Mouse (Mus musculus) hindbrain, embryonic 11.5 days (tissue): ENCODE measurements at regions not wholly inside any gene's neighbourhood (a gene's known extent, or its start where the extent isn't known, plus 50 kb on each side); places are given as distances from the start of the nearest gene placed in this dataset.

Experiments used
- ATAC-seq: fragments of 200-750 bp; cut with Nextera tagmentation; 2 replicates; pipeline ENCODE4 v1.8.0; 2017; ENCODE audit warnings: mild to moderate bottlenecking, moderate TSS enrichment, moderate library complexity; ENCODE audit not compliant: low FRiP score
- DNase-seq: peaks from one replicate; pipeline ENCODE4 v3.0.0-alpha.2; 2015; ENCODE audit warnings: low spot score
- H3K27ac ChIP-seq: fragments of 300-500 bp; sonication (generic); 2 replicates; pipeline ENCODE4 v1.5.1; 2014; ENCODE audit warnings: mild to moderate bottlenecking, low read depth, low read length
- H3K27me3 ChIP-seq: fragments of 300-500 bp; sonication (generic); 2 replicates; pipeline ENCODE4 v1.6.1; 2014; ENCODE audit warnings: mild to moderate bottlenecking, low read length, moderate library complexity, mixed read lengths; ENCODE audit not compliant: control insufficient read depth, insufficient read depth
- H3K36me3 ChIP-seq: fragments of 300-500 bp; sonication (generic); 2 replicates; pipeline ENCODE4 v1.6.1; 2014; ENCODE audit warnings: mild to moderate bottlenecking, low read length, moderate library complexity, mixed read lengths; ENCODE audit not compliant: control insufficient read depth, insufficient read depth
- H3K4me1 ChIP-seq: fragments of 300-500 bp; sonication (generic); replicated peaks from 2 replicates; pipeline ENCODE4 v1.6.1; 2014; ENCODE audit warnings: low read length, mixed read lengths; ENCODE audit not compliant: control insufficient read depth, insufficient read depth
- H3K4me2 ChIP-seq: fragments of 300-500 bp; sonication (generic); replicated peaks from 2 replicates; pipeline ENCODE4 v1.6.1; 2014; ENCODE audit warnings: mild to moderate bottlenecking, low read depth, low read length
- H3K4me3 ChIP-seq: fragments of 300-500 bp; sonication (generic); 2 replicates; pipeline ENCODE4 v1.5.1; 2014; ENCODE audit warnings: low read depth, low read length
- H3K9ac ChIP-seq: fragments of 300-500 bp; sonication (generic); 2 replicates; pipeline ENCODE4 v1.6.1; 2014; ENCODE audit warnings: low read depth, low read length
- H3K9me3 ChIP-seq: fragments of 300-500 bp; sonication (generic); 2 replicates; pipeline ENCODE4 v1.6.1; 2016; ENCODE audit warnings: low read length; ENCODE audit not compliant: control insufficient read depth
- WGBS: fragments of 180-500 bp; shearing (Covaris S2); extraction: QIAGEN DNeasy Blood & Tissue Kit; methylation state at CpG from one replicate; pipeline ENCODE4 v1.1.7; 2014; 5-methylcytosine and 5-hydroxymethylcytosine counted together

DNA sequence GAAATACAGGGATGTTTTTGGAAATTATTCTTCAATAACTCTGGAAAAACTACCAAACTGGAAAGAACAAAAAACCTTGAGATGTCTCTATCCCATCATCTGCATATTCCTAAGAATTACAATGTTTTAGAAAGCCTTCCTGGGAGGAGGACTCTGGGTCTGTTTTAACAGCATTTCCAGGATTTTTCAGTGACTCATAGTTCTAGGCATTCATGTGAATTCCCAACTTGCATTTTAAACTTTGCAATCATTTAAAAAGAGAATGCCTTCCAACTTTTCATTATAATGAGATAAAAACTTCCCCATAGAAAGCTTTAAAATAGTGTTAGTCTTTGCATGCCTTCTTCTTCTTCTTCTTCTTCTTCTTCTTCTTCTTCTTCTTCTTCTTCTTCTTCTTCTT is 315.4 kb upstream of the Fign start:
- no peak overlapping the region for H3K4me2 ChIP-seq
- ATAC-seq (no peak), DNase-seq (no peak)
- H3K4me3 ChIP-seq = no peak overlapping the region
- H3K9ac ChIP-seq = no peak overlapping the region
- no peak overlapping the region for H3K27ac ChIP-seq
- H3K9me3 ChIP-seq = no peaks in the 10 kb centered on the region
- H3K36me3 ChIP-seq = no peaks in the 10 kb centered on the region
- H3K4me1 ChIP-seq = no peaks in the 10 kb centered on the region
- no peaks in the 10 kb centered on the region for H3K27me3 ChIP-seq

DNA sequence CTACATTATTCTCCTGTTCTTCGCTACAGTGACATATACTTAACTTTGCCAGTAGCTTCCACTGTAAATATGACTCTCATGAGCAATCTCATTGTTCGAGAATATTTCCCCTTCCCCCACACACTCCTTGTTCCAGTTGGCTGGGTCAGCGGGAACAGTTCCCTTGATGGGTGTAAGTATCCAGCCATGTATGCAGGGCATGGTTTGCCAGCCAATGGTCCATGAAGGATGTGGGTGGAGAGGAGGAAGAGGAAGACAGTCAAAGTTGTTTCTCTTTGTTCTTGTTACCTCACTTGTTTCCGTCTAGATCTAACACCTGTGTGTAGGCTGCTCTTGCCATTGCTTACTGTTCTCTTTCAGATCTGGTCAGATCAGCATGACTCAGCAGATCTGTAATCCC is 298.1 kb upstream of the Fign start:
- Histone ChIP-seq H3K9ac (no peak overlapping the region), H3K9me3 (no peaks in the 10 kb centered on the region), H3K4me2 (no peak overlapping the region), H3K4me1 (no peaks in the 10 kb centered on the region), H3K27me3 (no peaks in the 10 kb centered on the region), H3K4me3 (no peak overlapping the region), H3K36me3 (no peaks in the 10 kb centered on the region), H3K27ac (0 out of 2 replicates have a peak overlapping the region, but pooled peaks have one; percentile 42)
- 70% methylated on average over 4 of the region's 4 CpGs for WGBS
- ATAC-seq (no peak), DNase-seq (peak; percentile 17)

DNA sequence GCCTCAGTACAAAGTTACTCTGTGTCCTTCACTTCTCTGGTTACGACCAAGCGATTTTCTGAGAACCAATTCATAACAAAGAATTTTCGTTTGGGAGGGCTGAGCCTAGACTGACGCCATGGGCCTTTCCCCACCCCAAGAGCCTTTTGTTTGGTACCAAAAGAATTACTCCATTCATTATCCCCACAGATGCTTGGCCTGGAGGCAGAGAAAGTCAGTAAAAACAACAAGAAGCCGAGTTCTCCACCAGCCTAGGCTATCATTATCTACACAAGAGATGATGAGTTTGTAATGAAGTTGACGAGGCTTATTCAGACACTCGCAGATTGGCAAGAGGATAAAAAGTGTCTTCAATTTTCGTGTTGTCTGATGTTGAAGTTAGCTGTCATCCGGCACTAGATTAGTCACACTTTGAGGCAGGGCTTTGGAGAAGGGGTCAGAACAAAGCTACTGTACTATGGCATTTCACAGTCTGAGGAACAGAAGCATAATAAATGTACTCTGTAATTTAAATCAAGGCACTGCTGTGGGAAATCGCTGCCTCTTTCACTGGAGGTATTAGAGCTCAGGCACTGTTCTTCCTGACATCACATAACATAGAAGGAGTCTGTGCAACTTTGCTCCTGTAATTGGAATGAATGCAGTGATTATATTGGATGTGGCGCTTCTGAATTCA is 296.9 kb upstream of the Fign start:
- Histone ChIP-seq H3K4me1 (no peaks in the 10 kb centered on the region), H3K9ac (no peak overlapping the region; the same call in 1 of the 2 replicates), H3K4me3 (no peak overlapping the region), H3K9me3 (no peaks in the 10 kb centered on the region), H3K36me3 (no peaks in the 10 kb centered on the region), H3K27me3 (no peaks in the 10 kb centered on the region), H3K4me2 (no peak overlapping the region), H3K27ac (peak overlapping the region; percentile 78)
- 22% methylated on average over 11 of the region's 11 CpGs for WGBS
- ATAC-seq (peak; percentile 88), DNase-seq (peak; percentile 57)

DNA sequence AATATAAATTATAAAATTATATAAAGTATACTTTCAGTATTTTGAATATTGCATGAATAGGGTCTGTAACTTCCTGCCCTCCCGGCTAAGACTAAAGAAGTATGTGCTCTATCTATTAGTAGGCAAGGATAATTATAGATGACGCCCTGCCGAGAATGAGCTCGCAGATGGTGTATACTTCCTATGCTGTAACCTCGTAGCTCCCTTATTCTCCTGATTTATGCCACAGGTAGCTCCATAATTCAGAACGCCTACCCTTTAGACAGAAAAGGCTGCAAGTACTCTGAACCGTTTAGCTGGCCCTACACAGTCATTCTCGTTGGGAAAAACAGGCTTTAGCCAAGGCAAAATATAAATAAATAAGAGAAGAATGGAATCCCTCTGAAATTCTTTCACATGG is 296.4 kb upstream of the Fign start:
- peak; percentile 20 for DNase-seq
- peak; percentile 36 for ATAC-seq
- H3K27ac ChIP-seq = peak overlapping the region; percentile 78
- no peak overlapping the region for H3K4me2 ChIP-seq
- no peaks in the 10 kb centered on the region for H3K4me1 ChIP-seq
- no peaks in the 10 kb centered on the region for H3K27me3 ChIP-seq
- no peaks in the 10 kb centered on the region for H3K9me3 ChIP-seq
- WGBS = 43% methylated on average over 8 of the region's 8 CpGs
- H3K4me3 ChIP-seq = no peak overlapping the region
- H3K9ac ChIP-seq = no peak overlapping the region
- H3K36me3 ChIP-seq = no peaks in the 10 kb centered on the region

DNA sequence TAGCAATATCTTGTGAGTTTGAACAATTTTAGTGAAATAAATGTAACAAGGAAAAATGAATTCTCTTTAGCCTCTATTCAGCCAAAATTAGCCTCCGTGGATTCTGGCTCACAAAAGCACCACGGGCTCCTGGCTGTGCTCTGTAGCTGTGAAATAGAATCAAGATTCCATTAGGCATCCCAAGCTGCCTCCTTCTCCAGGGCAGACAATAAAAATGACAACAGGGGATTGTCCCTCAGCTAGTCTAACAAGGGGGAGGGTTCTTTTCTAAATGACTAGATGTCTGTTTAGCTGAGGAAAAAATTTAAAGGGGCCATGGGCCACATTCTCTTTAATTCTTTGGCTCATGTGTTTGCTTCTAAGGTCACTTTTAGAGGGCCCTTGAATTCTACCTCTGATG is 272.0 kb upstream of the Fign start:
- Histone ChIP-seq H3K27ac (peak overlapping the region; percentile 51; the same call in 1 of the 2 replicates), H3K9ac (no peak overlapping the region), H3K4me1 (no peaks in the 10 kb centered on the region), H3K4me3 (no peak overlapping the region), H3K36me3 (no peaks in the 10 kb centered on the region), H3K9me3 (no peaks in the 10 kb centered on the region), H3K27me3 (no peaks in the 10 kb centered on the region), H3K4me2 (no peak overlapping the region)
- WGBS = 14% methylated on average over 2 of the region's 2 CpGs
- ATAC-seq (peak; percentile 78), DNase-seq (peak; percentile 40)

DNA sequence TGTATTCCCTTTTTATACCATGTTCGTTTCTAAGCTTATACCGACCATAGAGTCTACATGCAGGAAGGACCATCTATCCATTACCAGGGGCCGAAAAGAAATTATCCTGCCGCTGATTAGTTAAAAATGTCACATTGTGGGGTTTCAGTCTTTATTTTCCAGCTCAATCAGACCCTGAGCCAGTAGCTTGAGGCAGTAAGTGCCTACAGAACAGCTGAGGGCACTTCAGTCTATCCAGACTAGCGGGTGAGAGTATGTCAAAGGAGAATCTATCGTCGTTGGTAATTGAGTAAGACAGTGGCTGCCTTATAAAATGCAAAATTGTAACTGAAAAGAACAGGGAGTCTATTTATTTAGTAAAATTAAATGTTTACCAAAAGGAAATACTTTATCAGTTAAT is 269.4 kb upstream of the Fign start:
- H3K4me1 ChIP-seq = no peaks in the 10 kb centered on the region
- 85% methylated on average over 7 of the region's 7 CpGs for WGBS
- H3K9ac ChIP-seq = no peak overlapping the region
- no peak for DNase-seq
- no peak overlapping the region for H3K27ac ChIP-seq
- H3K36me3 ChIP-seq = no peaks in the 10 kb centered on the region
- no peaks in the 10 kb centered on the region for H3K9me3 ChIP-seq
- no peak overlapping the region for H3K4me2 ChIP-seq
- H3K4me3 ChIP-seq = no peak overlapping the region
- H3K27me3 ChIP-seq = no peaks in the 10 kb centered on the region
- no peak for ATAC-seq

DNA sequence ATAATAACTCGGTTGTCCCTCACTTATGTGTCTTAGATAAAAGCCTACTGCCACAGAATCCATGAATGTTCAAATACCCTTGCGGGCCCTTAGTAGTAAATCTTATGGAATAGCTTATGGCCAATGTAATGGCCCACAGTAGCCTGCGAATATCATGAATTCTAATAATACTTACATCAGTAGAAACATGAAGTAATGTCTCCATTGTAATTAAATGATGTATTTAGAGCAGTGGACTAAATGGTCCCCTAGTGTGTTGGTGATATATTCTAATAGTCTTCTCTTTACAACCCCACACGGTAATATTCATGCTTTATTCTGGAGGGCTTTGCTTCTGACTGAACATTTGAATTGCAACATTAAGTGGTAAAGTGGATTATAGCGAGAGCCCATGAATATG is 268.7 kb upstream of the Fign start:
- Histone ChIP-seq H3K27ac (no peak overlapping the region), H3K4me3 (no peak overlapping the region), H3K9ac (no peak overlapping the region), H3K9me3 (no peaks in the 10 kb centered on the region), H3K4me2 (no peak overlapping the region), H3K36me3 (no peaks in the 10 kb centered on the region), H3K27me3 (no peaks in the 10 kb centered on the region), H3K4me1 (no peaks in the 10 kb centered on the region)
- WGBS = 79% methylated on average over 5 of the region's 5 CpGs
- DNase-seq (no peak), ATAC-seq (no peak)

DNA sequence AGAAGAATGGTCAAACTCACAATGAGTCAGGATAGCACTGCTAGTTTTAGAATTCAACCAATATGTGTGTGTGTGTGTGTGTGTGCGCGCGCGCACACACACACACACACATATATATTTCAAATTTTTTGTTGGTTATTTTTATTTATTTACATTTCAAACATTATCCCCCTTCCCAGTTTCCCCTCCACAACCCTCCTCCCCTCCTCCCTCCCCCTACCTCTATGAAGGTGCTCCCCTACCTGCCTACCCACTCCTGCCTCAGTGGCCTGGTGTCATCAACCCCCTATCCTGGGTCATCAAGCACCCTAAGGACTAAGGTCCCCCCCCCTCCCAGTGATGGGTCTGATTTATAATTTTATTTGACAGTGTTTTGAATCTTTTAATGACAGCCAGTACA is 258.4 kb upstream of the Fign start:
- H3K4me2 ChIP-seq = no peak overlapping the region
- H3K4me3 ChIP-seq = no peak overlapping the region
- WGBS = 99% methylated on average over 4 of the region's 4 CpGs
- DNase-seq (no peak), ATAC-seq (no peak)
- H3K27ac ChIP-seq = no peak overlapping the region
- H3K9ac ChIP-seq = no peak overlapping the region
- no peaks in the 10 kb centered on the region for H3K27me3 ChIP-seq
- no peaks in the 10 kb centered on the region for H3K36me3 ChIP-seq
- no peaks in the 10 kb centered on the region for H3K9me3 ChIP-seq
- H3K4me1 ChIP-seq = no peaks in the 10 kb centered on the region

DNA sequence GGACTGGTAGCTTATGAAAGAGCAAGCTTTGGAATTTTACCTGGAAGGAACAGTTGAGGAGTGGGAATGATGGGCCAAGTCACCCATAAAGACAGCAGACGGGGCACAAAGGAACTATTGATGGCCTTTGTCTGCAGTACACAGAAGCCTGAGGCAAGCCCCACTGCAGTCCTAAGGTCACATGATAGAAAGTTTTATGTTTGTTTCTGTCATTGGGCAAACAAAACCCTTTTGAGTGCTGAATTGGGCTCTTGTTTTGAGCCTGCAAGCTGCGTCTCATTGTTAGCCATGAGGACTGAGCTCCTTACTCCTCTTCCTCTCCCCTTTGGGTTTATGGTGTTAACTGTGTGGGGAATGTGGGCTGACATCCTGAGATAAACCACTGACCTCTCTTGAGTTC is 227.7 kb upstream of the Fign start:
- ATAC-seq (peak; percentile 86), DNase-seq (peak; percentile 32)

More for the DNA sequence above, 227.7 kb upstream of the Fign start:
- Histone ChIP-seq H3K4me3 (no peak overlapping the region), H3K27ac (no peak overlapping the region), H3K9me3 (no peaks in the 10 kb centered on the region), H3K4me1 (no peaks in the 10 kb centered on the region), H3K9ac (no peak overlapping the region), H3K27me3 (no peaks in the 10 kb centered on the region), H3K36me3 (no peaks in the 10 kb centered on the region), H3K4me2 (no peak overlapping the region)
- WGBS = 21% methylated on average over 2 of the region's 2 CpGs
